Mouse (Mus musculus) right cerebral cortex, postnatal 10 days (tissue): Measurements from ENCODE around the gene Rarres1.

Experiments used
- DNase-seq, 2 experiments: peaks; one replicate each; pipeline ENCODE4 v3.0.0; 2021; ENCODE audit warnings: low spot score in 2 of 2

Rarres1 gene

DNA sequence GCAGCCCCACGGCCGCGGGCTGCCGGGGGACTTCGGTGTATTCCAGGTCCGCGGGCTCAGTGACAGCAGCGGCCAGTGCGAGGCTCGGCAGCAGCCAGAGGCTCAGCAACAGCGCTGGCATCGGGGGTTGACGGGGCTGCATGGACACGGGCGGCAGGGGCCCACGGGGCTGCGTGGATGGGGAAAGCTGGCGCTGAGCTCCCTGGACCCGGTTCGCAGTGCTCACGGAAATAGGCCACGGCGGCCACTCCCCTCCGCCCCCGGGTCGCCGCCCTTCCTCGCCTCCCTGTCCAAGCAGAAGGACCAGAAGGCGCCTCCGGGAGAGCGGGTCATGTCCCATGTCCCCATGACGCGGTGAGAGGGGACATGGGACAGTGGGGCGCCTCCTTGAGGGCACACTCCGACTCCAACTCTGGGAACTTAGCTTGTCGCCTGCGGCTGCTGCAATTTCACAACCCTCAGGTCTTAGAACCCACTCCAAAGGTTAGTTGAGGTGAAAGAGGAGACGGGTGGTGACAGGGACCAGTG is at the start of gene Rarres1:
Gene Rarres1, minus strand, starts transcription at position 250 of the 528 bp plus-strand sequence.
- peak in 1 of 2 experiments; percentile 32 for DNase-seq

- peak in 1 of 2 experiments; percentile 53 for DNase-seq
Observed at GRCm38 (mm10) chr3:67564731-67565357, 49.5 kb upstream of the Rarres1 start.

DNA sequence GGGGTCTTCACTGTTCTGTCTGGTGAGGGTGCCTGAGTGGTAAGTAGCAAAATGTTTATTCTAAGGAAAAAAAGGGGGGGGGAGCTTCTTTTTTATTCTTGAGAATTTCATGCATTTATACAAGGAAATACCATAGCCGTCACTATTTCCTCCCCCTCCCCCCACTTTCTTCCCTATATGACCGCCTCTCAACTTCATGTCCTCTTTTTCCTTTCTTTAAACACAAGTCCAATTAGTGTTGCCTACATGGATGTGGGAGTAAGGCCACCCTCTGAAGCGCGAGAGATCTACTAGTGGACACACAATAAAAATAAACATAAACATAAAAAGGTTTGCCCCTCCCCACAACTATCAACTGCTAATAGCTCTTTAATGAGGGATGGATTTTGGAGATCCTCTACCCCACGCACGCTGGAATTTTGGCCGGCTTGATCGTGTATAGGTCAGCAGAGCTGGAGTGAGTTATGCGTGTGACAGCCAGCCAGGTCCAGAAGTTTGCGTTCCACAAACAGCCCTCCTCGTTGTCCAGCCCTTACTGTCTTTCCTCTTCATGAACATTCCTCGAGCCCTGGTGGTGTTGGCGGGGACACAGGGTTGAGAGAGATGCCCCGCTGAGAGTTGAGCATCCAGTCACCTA is 42.5 kb upstream of the Rarres1 start:
- no peak for DNase-seq

DNA sequence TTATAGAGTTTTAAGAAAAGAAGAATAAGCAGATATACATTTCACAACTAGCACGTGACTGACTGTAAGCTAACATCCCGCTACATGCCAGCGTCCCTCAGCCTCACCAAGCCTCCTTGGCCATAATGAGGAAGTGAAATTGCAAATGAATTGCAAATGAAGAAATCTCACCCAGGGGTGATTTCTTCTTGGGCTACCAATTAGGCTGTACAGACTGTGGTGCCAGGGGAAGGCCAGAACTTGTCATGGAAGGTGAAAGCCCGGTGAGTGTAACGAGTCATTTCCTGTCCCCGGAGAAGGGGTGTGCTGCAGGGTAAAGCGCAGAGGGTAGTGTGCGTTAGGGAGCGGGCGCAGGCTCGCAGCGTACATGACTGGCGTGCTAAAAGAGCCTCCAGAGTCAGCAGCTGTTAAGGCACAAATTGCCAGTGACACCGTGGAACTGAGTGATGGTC is 41.9 kb upstream of the Rarres1 start:
- DNase-seq, result no peak

DNA sequence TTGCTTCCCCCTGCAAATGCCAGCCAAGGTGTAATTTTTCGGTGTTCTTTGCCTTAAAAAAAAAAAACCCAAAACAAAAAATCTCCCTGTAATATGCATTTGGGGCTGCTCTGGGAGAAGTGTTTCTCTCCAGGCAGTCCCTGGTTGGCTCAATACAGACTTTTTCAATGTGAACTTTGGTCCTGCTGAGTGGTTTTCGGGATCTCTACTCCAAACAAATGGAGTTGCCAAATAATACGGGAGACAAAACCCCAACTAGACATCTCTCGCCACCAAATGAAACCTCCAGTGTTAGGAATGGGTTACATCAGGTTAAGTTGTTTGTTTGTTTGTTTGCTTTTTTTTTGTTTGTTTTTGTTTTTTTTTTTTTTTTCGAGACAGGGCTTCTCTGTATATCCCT is 39.9 kb upstream of the Rarres1 start:
- DNase-seq, result no peak

- DNase-seq, result no peak
Observed at GRCm38 (mm10) chr3:67553927-67554448, 38.7 kb upstream of the Rarres1 start.

DNA sequence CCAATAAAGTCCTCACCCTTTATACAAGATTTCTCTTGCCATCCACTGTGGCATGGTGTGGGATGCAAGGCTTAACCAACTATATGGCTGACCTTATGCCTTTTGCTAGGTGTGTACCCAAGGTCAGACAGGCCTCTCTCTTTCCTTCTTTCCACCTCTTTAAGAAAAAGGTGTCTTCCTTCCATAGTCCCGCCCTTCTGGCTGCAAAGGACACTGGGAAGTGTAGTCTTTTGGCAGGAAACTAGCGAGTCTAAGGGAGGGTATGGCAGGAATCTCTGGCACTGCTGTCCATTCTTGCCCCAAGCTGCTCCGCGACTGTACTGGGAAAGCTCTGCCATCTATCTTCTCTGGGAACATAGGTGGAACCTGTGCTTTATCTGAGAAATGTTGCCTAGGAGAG is 38.0 kb upstream of the Rarres1 start:
- DNase-seq, result no peak

- no peak for DNase-seq
Observed at GRCm38 (mm10) chr3:67551193-67551592, 35.9 kb upstream of the Rarres1 start.

DNA sequence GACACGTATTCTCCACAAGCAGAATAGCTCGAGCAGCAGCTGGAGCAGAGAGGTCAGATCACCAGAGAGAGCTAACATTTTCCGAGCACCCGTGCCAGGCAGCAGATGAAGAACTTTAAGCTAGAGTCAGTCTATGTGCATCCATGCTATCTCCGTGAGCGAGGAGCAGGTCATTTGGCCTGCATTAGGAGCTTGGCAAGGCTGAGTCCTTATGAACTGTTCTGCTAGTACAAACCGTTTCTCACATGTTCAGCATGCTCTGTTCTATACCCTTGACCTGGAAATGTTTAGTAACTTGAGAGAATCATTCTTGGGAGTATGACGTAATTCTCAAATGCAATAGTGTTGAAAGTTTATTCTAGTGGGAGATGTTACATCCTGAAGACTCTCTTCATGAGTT is 28.3 kb upstream of the Rarres1 start:
- DNase-seq, result no peak

DNA sequence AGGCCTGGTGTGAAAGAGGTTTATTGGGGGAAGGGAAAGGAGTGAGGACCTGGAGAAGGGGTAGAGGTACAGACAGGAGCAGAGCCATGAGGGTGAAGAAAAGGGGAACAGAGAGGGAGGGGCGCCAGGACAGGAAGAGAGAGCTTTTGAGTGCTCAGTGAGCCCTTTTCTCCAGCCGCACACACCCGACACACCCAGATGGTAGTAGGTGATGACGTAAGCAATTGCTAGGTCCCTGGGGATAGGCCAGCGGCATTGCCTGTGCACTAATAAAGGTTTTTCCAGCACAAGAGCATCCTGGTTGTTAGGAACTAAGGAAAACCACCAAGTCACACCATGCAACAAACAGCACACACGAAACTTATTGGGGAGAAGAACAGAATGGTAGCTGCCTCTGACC is 9.4 kb upstream of the Rarres1 start:
- no peak for DNase-seq

DNA sequence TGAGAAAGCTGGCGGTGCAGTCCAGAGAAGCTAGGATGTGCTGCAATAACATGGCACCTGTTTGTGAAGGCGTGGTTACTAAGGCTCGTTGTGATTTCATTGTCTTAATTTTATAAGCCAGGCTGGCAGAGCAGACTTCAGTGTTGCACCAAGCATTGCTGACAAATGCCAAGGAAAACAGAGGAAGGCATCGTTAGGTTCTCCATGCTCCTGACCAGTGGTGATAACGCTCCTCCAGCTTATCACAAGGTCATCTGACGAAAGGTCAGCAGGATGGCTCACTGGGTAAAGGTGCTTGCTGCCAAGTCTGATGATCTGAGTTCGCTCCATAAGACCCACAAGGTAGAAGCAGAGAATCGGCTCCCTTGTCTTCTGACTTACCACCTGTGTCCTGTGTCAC is 7.4 kb upstream of the Rarres1 start:
- DNase-seq, result no peak

- DNase-seq, result no peak
Observed at GRCm38 (mm10) chr3:67520568-67521143, 5.3 kb upstream of the Rarres1 start.

DNA sequence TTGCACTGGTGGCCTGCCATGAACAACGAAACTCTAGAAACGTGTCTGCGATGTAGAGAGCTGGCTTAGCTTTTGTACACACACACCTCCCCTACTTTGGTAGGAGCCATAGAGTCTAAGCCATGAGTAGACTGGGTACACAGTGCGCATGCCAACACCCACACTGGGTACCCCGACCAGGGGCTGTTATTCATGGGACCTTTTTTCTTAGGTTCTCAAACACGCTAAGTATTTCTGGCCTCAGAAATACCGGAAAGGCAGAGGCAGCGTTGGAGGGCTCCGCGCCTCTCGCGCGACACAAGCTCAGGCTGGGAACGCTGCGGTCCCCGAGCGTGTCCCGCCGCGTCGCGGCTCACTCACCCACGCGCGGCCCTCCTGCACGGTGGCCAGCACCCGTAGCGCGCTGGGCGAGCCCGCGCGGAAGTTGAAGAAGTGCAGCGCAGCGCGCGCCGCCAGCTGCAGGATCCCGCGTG is 486 bp downstream of the Rarres1 start:
- peak; percentile 27 to 35 for DNase-seq

DNA sequence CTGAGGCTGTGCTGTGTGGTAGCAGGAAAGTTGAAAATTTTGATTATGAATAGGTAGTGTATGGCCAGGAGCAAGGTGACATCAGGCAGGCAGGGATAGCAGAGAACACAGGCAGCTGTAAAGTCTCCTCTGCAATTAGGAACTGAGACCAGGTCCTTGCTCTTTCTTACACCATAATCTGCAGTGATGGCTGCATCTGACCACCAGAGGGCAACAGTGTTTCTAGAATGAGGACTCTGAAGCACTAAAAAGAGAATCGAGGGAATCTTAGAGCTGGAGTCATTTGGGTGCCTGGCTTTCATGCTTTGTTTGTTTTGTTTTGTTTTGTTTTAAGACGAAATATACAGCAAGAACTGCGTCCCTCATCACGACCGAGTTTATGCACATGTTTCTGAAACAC is 2.5 kb downstream of the Rarres1 start:
- peak; percentile 85 to 89 for DNase-seq

DNA sequence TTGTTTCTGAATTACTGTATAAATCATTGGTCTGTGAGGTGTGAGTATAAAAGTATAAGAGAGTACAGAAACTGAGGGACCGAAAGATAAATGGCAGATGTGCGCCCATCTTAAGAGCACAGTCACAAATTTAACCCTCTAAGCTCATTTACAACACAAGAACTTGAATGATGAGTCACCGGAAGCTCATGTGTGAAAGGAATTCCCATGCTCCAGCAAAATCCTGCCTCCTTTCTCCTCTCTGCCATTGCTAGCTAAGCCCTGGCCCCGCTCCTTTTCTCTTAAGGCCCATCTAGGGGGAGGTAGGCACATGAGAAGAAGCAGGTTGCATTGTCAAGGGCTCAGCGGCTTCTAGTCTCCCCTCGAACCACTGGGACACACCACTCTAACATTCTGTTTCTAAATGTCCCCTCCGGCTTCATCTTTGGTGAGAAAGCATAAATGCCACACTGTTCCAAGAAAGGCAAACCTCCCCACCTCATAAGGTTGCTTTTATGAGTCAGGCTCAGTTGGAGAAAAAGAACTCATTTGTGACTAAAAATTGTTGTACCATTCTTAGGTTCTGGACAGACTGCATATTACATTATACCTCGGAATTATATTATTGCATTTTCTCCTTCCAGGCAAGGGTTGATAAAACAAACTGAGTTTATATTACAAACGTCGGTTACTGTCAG is 7.0 kb downstream of the Rarres1 start:
- no peak for DNase-seq

GRCm38 (mm10) chr3:67505286-67505685 is 10.0 kb downstream of the Rarres1 start:
- DNase-seq, result no peak

DNA sequence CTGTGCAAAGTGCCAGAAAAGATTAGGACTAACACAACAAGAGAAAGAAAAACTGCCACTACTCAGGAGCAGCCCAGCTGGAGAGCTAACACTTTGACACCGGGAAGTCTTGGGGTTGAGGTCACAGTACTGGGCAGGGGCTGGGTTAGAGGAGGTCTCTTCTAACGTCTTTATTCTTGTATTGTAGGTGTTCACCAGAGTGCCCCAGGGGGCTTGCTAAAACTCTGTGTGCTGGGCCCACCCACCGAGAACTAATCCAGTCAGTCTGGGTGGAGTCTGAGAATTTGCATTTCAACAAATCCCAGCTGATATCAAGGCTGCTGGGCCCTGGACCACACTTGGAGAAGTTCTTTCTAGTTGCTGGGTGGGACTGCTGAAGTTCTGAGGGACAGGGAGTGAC is 11.4 kb downstream of the Rarres1 start:
- DNase-seq, result no peak

GRCm38 (mm10) chr3:67499406-67499791 is 15.9 kb downstream of the Rarres1 start:
- no peak for DNase-seq

GRCm38 (mm10) chr3:67498773-67499405 is 16.4 kb downstream of the Rarres1 start:
- DNase-seq, result no peak

DNA sequence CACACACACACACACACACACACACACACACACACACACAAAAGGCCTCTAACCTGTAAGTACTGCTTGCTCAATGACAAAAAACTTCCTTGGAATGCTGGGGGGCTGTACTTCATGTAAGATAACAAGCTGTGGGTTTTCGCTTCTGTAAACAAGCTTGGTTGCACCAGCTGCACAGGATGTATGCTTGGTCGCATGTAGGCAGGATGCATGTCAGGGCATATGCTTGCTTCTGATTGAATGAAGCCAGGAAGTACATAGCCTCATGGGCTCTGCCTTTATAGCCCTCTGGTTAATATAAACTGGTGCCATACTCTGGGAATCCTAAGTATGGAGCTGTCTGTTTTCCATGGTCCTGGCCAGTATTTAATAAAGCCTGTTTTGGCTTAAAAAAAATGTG is 17.3 kb downstream of the Rarres1 start:
- no peak for DNase-seq

DNA sequence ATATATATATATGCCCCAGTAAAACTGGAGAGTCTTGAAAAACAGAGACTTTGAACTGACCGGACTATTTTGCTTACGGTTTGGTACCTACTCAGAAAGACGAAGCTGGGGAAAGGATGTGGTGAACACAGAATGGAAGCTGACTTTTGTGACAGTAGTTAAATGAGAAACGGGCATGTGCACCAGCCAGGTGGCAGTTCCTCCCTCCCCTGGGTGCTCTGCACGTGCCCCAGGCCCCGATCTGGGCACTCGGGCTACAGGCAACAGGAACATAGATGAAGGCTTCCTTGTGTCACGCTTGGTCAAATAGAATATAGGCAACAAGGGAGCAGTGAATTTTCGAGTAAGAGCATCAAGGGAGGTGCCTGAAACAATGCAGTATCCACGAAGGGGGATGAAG is 19.0 kb downstream of the Rarres1 start:
- no peak for DNase-seq

DNA sequence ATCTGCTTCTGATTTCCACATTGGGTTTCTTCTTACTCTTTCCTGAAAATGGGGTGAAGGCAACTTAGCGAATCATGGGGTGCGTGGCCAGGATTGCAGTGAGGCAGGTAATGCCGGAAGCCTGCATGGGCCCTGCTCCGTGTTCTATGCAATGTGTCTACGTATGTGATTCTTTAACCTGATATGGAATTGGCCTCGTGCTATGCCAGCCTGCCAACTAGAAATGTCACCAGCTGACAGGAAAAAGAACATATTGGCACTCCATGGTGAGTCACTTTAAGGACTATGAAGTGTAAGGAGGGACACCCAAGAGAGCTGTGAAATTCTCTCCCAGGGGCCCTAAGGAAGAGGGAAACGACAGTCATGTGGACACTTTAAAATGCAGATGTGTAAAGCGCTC is 22.2 kb downstream of the Rarres1 start:
- DNase-seq, result peak in 1 of 2 experiments; percentile 40
